Mouse (Mus musculus) liver, embryonic 14.5 days (tissue): ENCODE measurements around the gene Hand1.

Source experiments
- CTCF ChIP-seq: IDR thresholded peaks from 2 replicates; pipeline ENCODE4 v1.5.1; 2016; ENCODE audit warnings: antibody characterized with exemption, low read depth, control low read depth
- EP300 ChIP-seq: IDR thresholded peaks from 2 replicates; pipeline ENCODE4 v1.6.1; 2016; ENCODE audit warnings: antibody characterized with exemption, low read depth

- no peak for TF ChIP-seq CTCF
- no peak for TF ChIP-seq EP300
These were observed 25.1 kb upstream of the Hand1 start for GRCm38 (mm10) chr11:57857709-57858108.
